Mouse (Mus musculus) small intestine, adult 2 months (tissue): Measurements from ENCODE around the gene Anp32e.

Source experiments
- CTCF ChIP-seq: fragments of 200-500 bp; IDR thresholded peaks from 2 replicates; pipeline ENCODE4 v1.5.1; 2012; ENCODE audit warnings: low read depth, mild to moderate bottlenecking, control low read depth, inconsistent platforms, low read length, moderate library complexity, mixed read lengths; ENCODE audit not compliant: insufficient replicate concordance, insufficient read length; ENCODE audit errors: extremely low read depth
- POLR2A ChIP-seq: fragments of 200-500 bp; IDR thresholded peaks from 2 replicates; pipeline ENCODE4 v1.6.1; 2012; ENCODE audit warnings: low read depth, mild to moderate bottlenecking, control low read depth, inconsistent platforms, low read length, moderate library complexity

- TF ChIP-seq CTCF (no peak), POLR2A (no peak)
These were observed 3.1 kb downstream of the Anp32e start for GRCm38 (mm10) chr3:95932157-95932556.
